Mouse (Mus musculus) liver (tissue): Measurements from ENCODE around the gene Ccdc91.
A peak's percentile ranks its signal among the peaks of the same experiment; 100 is the strongest.

Experiments used
- DNase-seq: peaks from one replicate; pipeline ENCODE4 v3.0.0-alpha.2; 2020; ENCODE audit warnings: mixed read lengths

The Ccdc91 gene

DNA sequence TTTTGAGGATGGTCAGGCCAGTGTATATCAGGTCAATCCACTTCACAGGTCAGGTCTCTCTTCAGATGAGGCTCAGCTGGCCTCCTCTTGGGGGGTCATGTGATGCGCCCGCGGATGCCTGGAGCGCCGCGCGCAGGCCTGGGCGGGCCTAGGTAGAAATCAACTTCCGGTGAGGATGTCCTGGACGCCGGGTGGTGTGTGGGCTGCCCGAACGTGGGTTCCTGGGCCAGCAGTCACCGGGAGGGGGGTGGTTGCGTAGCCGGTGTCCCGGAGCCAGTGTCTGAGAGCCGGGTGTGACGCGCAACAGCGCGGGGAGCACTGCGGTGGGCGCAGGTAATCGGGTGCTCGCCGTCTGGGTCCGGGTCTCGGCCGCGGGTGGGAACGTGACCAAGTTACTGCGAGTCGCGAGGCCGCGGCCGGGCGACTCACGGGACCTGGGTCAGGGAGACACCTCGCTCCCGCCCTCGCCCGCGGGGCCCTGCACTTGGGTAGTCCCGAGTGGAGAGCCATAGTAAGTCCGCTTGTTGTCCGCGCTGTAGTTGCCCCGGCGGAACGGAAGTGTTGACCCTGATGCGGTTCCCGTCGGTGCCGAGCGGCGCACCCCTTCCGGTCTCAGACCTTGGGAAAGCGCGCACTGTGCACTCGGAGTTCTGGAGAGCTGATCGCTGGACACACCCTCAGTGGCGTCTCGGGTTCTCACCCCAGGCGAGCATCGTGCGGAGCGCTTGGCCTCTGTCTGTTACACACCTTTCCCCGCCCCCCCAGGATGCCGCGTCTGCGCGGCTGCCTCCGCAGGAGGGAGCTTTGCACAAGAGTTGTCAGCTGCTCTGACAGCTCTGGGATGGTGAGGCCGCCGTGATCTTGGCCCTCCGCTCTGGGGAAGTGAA lies at the start of gene Ccdc91:
Gene Ccdc91 (plus strand): TSS at position 102 of the 887 bp plus-strand sequence.
- DNase-seq: peak; percentile 80

DNA sequence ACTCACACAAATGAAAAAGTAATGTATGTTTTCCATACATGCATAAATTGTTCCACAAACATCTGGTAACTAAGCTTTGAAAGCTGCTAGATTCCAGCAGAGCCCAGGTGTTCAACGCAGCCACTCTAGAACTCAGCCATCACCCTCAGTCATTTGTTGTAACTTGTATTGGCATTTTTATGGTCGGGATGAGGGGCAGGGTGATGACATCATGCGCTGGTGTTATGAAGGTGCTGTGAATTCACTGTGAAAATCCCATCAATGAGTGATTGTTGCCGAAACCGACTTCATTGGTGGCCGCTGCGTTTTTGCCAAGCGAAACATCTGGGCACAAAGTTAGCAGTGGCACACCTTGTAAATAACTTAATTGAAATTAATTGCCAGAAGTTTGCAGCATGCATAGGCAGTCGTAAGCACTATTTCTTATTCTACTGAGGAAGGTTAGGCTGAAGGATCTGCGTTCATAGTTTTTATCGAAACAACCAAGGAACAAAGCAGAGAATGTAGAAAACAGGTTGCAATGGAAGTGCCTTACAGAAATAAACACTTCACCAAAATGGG lies 48.6 kb upstream of the Ccdc91 start:
- no peak for DNase-seq

GRCm38 (mm10) chr6:147455775-147456174 lies 19.9 kb upstream of the Ccdc91 start:
- DNase-seq: no peak

DNA sequence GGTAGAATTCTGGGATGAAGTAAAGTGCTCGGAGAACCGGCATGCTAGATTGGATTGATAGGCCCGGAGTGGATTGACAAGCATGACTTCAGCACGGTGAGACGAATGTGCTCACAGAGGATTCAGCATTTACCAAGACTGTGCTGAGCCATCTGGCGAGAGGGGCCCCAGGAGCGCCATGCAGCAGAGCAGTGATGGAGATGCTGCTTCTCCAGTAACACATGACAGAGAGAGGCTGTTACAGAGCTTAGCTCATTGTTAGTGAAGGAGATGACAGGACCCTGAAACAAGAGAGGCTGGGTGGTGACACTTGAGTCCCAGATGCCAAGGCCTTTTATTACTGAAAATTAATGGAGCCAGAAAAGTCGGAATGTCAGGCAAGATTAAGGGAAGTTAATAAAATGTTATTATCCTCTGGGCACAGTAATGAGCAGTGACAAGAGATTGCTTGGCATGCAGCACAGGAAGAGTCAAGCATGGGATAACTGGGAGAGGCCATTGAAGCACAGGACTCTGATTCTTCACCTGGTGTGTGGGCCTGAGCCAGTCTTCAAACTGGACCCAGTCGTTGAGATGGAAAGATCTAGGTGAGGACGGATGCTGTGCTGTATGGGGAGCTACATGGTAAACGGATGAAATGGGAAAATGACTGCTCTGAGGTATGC lies 16.9 kb upstream of the Ccdc91 start:
- DNase-seq: no peak

- peak; percentile 9 for DNase-seq
Observed at GRCm38 (mm10) chr6:147470016-147470415, 5.6 kb upstream of the Ccdc91 start.

DNA sequence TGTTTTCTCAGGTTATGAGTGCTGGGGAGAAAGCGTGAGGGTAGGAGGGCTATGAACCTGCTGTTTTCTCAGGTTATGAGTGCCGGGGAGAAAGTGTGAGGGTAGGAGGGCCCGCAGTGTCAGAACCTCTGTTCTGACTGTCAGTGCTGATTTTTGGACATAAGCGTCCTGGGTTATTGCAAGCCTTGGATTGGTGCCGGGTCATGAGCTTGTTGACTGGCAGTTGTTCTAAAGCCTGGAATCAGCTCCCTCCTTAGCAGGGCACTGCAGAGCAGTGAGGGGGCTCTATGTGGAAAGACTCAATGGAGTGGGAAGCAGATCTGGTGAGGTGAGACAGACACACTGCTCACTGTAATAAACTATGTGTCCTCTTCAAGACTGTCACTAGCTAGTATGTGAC lies 5.5 kb downstream of the Ccdc91 start:
- no peak for DNase-seq

- no peak for DNase-seq
Observed at GRCm38 (mm10) chr6:147490120-147490519, 14.5 kb downstream of the Ccdc91 start.

GRCm38 (mm10) chr6:147492551-147492950 lies 16.9 kb downstream of the Ccdc91 start:
- no peak for DNase-seq

GRCm38 (mm10) chr6:147501439-147501838 lies 25.8 kb downstream of the Ccdc91 start:
- DNase-seq: no peak

- DNase-seq: no peak
Observed at GRCm38 (mm10) chr6:147506074-147506473, 30.4 kb downstream of the Ccdc91 start.

DNA sequence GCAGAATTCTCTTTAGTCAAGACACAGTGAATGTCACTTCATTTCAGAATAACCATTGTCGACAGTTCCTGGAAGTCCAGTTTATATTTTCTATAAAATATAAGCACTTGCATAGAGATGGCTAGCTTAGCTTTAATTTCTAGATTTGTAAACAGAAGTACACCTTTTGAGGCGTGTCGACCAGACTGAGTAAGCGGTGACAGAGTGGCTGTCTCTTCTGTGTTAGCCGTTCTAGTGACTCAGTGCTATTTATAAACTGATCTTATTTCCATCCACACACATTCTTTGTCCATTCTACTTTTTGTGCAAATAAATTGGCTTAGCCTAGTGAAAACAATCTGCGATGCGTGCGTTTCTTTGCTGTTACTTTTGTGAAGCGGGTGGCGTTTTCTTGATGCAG lies 30.9 kb downstream of the Ccdc91 start:
- DNase-seq: no peak

DNA sequence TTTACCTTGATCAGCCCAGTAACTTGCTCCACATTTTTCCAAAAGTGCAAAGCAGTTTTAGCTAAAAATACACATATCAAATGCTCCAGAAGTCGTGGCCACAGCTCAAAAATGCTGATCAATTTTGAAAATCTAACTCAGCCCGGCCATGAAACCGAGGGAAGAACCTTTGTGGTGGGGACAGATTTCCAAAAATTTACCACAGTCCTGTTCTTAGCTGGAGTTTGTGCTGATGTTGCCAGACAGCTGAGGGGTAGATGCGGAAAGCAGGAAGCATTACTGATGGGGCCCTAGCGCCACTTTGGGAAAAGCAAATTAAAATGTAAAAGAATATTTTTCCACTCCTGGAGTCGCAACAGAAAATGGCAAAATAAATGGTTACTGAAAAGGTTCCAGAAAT lies 31.6 kb downstream of the Ccdc91 start:
- no peak for DNase-seq

DNA sequence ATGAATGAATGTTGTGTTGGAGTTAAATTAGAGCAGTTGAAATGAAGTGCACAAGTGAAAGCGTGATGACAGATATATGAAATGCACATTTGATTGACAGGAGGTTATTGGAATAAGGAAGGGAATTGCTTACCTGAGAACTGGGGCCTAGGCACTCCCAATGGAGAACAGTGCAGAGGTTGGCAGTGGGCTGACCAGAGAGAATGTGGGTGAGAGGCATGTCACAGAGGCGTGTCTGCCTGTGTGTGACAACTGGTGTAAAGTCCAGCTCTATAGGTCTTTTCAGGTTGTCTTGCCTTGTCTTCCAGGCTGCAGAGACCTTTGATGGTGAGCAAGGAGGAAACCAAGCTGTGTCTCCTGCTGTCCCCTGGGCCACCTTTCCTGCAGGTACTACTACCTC lies 34.9 kb downstream of the Ccdc91 start:
- DNase-seq: no peak

DNA sequence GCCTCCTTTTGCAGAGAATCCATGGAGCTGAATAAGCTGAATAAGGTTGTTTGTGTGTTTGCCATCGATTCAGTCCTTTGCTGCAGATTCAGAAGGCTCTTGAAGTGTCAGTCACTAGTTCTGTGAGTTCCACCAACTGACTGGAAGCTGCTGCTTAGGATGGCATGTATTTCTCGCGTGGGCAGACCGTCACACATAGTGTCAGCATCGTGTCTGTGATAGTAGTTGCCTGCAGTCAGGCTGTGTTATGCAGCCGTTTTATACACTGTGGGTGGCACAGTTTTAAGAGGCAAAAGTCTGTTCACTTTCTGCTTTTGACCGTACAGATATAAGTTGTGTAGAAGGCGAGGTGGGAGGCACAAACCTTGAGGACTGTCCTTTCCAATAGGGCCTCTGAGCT lies 42.3 kb downstream of the Ccdc91 start:
- no peak for DNase-seq

- DNase-seq: no peak
Observed at GRCm38 (mm10) chr6:147525236-147525635, 49.6 kb downstream of the Ccdc91 start.

- no peak for DNase-seq
Observed at GRCm38 (mm10) chr6:147534971-147535370, 59.3 kb downstream of the Ccdc91 start.

- DNase-seq: no peak
Observed at GRCm38 (mm10) chr6:147538236-147538635, 62.6 kb downstream of the Ccdc91 start.

- DNase-seq: no peak
Observed at GRCm38 (mm10) chr6:147539056-147539600, 63.5 kb downstream of the Ccdc91 start.

DNA sequence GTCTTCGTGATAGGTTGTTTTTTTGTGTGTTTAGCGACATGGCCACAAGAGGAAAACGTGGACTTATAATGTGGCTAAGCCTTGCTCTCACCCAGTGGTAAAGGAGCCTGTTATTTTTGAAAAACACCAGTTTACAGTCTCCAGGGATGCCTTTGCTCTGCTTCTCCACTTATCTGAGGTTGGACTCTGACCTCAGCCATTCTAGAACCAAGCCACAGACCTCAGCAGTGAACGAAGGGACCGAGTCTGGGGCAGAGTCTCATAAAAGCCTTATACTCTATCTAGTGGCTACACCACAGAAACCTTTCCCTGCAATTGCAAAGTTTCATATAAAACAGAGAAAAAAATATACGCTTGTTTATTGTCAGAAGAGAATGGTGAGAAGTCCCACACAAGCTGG lies 65.3 kb downstream of the Ccdc91 start:
- no peak for DNase-seq

DNA sequence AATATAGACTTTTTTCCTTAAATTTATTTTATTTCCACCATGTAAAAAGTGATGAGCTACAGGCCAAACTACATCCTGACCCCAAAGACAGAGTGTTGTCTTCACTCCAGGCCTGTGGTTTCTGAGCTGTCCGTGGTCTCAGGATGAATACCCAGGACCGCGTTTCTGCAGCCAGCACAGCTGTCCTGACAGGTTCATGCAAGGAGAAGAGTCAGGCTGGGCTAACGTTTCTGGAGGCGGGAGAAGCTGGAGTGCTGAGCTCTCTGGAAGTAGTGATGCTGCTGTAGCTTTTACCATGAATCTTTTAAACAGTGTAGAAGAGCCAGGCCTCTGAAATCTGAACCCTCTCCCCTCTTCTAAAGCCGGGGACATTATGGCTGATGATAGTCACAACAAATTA lies 80.0 kb downstream of the Ccdc91 start:
- no peak for DNase-seq

GRCm38 (mm10) chr6:147559316-147559715 lies 83.7 kb downstream of the Ccdc91 start:
- DNase-seq: no peak

DNA sequence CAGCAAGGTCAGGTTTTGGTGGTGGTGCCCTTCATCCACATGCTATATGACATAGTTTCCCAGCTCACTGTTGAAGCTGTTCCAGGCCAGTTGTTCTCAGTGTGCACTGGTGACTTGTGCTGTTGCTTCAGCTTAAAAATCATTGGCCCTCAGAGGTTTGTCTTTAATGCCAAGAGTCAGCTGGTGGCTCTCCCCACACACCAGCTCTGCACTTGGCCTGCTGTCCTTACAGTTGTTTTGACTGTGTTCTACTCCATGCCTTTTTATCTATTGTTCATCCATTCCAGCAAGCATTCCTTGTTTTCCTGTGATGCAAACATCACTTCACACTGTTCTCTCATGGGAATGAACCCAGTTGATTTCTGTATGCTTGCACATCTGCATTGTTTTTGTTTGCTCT lies 84.8 kb downstream of the Ccdc91 start:
- DNase-seq: no peak

- no peak for DNase-seq
Observed at GRCm38 (mm10) chr6:147569246-147569645, 93.6 kb downstream of the Ccdc91 start.

GRCm38 (mm10) chr6:147573137-147573536 lies 97.5 kb downstream of the Ccdc91 start:
- DNase-seq: no peak
